Mouse (Mus musculus): ENCODE data around the gene Lamc3. TPM values are rescaled to one million over a fixed set of nuclear protein-coding genes. Genes with fewer than 3 reads are reported as not detected.
A peak's percentile ranks its signal among the peaks of the same experiment; 100 is the strongest.

The Lamc3 gene
- polyA plus RNA-seq, 1 experiment, result 2.4 TPM

DNA sequence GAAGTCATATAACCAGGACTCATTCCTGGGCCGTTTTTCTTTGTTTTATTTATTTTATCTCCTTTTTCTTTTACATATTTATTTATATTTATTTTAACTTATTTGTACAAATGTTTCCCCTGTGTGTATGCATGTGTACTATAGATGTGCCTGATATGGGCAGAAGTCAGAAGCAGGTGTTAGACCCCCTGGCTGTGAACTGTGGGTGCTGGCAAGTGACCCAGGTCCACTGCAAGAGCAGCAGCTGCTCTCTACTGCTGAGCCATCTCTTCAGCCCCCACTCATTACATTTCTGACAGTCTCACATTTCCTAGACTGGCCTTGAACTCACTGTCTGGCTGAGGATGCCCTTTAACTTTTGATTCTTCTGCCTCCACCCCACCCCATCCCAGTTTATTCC lies 51.2 kb downstream of the Lamc3 start:
- H3K27ac ChIP-seq (replicated peaks; ENCODE audit: low read depth, low read length), result no peak overlapping the region
- no peak overlapping the region for H3K4me3 ChIP-seq (ENCODE audit: insufficient read depth, low read depth, low read length)
- H3K4me1 ChIP-seq (ENCODE audit: control insufficient read depth, insufficient read depth, insufficient read length, low read length), result no peaks in the 10 kb centered on the region

DNA sequence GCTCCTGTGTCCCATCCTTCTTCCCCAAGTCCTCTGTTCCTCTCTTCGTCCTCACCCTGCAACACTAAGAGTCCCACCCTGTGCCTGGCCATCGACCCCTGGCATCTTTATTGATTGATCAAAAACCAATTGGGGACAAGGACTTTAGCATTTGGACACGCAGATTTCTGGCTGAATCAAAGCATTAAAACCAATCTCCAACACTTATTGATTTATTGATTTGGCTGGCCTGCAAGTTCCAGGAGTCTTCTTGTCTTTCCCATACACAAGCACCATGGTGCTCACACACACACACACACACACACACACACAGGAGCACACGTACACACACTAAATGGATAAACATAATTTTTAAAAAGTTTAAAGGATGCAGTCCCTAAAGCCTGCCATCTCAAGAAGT lies 55.9 kb downstream of the Lamc3 start:
- H3K4me3 ChIP-seq (ENCODE audit: insufficient read depth, low read depth, low read length), result no peak overlapping the region
- no peak overlapping the region for H3K27ac ChIP-seq (replicated peaks; ENCODE audit: low read depth, low read length)
- H3K4me1 ChIP-seq (ENCODE audit: control insufficient read depth, insufficient read depth, insufficient read length, low read length), result no peaks in the 10 kb centered on the region

DNA sequence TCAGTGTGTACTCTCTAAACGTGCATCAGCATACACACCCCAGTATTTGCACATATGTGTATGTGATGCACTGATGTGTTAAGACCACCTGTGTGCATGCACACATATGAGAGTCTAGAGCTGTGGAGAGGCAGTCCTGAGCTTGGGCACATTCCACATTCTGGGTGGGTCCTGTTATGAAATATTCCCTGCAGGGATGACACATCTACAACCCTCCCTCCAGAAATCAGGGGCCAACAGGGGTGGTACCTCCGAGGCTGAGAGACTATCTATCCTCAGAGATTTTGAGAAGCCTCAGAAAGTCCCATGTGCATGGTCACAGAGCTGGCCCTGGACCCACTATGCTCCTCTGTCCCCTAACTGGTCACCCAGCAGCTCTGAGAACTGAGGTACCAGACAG lies 58.5 kb downstream of the Lamc3 start:
- no peak overlapping the region for H3K27ac ChIP-seq (replicated peaks; ENCODE audit: low read depth, low read length)
- H3K4me3 ChIP-seq (ENCODE audit: insufficient read depth, low read depth, low read length), result no peak overlapping the region
- no peaks in the 10 kb centered on the region for H3K4me1 ChIP-seq (ENCODE audit: control insufficient read depth, insufficient read depth, insufficient read length, low read length)

DNA sequence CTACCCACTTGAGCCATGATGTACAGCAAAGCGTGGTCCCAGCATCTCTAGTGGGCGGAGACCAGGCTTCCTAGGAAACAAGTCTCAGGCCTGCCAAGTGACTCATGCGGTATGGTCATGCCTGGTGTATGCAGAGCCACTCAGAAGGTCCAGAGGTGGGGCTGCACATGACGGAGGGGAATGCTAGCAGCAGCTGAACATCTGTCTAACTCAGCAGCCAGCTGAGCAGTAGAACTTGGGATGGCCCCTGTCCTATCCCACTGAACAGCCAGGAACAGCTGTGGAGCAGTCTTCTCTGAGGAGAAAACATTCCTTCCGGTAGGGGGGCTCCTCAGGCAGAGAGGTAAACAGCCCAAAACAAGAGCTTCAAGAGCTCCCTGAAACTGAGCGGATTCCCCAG lies 61.3 kb downstream of the Lamc3 start:
- no peak overlapping the region for H3K4me3 ChIP-seq (ENCODE audit: insufficient read depth, low read depth, low read length)
- H3K4me1 ChIP-seq (ENCODE audit: control insufficient read depth, insufficient read depth, insufficient read length, low read length), result no peaks in the 10 kb centered on the region
- no peak overlapping the region for H3K27ac ChIP-seq (replicated peaks; ENCODE audit: low read depth, low read length)

DNA sequence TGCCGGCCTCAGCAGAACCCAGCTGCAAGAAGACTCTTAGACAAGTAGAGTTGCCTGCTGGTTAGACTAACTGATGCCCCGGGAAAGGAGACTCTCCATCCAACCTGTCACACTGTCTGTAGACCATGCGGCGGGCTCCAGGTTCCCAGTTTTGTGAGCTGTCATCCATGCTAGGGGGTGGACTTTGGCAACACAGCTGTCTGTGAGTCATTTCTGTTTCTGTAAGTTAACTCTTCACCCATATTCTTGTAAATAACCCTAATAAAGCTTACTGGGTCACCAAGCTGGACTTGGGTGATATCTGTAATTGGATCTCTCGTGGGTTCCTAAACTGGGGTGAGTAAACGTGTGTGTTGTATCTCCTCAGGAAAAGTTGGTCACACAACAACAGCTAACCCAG lies 61.7 kb downstream of the Lamc3 start:
- H3K27ac ChIP-seq (replicated peaks; ENCODE audit: low read depth, low read length), result no peak overlapping the region
- H3K4me1 ChIP-seq (ENCODE audit: control insufficient read depth, insufficient read depth, insufficient read length, low read length), result no peaks in the 10 kb centered on the region
- H3K4me3 ChIP-seq (ENCODE audit: insufficient read depth, low read depth, low read length), result no peak overlapping the region

DNA sequence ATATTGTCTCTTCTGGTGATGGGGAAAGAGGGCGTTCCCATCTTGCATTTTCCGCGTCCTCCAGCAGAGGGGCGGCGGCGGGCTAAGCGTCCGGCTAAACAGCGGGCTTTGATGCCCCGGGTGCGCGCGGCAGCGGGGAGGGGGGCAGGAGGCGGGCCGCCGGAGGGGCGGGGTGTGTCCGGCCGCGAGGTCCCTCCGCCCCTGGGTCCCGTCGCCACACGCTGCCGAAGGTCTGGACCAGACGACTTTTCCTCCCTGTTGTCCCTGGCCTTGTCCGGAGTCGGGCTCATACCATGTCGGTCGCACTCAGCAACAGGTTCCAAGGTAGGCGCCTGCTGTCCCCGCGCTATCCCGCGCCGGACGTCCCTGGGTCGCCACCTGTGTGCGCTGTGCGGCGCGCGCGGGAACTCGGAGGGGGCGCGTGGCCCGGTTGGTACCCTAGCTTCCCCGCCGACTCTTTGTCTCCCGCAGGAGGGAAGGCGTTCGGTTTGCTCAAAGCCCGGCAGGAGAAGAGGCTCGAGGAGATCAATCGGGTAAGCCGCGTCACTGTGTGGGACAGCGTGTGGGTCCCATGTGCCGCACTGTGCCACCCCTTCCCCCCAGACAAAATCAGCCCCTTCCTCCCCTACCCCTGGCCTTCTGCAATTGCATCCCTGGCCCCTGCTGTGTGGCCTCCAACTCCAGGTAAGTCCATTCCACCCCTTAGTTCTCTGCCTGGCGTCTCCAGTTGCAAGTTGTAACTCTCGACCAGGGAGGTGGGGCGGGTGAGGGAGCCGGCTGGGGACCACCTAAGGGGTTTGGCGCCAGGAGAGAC lies 63.2 kb downstream of the Lamc3 start, which contains the start of gene Aif1l:
TSS of gene Aif1l (plus strand) at position 82 of the 814 bp plus-strand sequence.
- Histone ChIP-seq H3K27ac (replicated peaks; ENCODE audit: low read depth, low read length) (no peak within 1 kb of the TSS), H3K4me3 (ENCODE audit: insufficient read depth, low read depth, low read length) (peak within 1 kb of the TSS; percentile 45), H3K4me1 (ENCODE audit: control insufficient read depth, insufficient read depth, insufficient read length, low read length) (no peaks in the 10 kb centered on the region)

DNA sequence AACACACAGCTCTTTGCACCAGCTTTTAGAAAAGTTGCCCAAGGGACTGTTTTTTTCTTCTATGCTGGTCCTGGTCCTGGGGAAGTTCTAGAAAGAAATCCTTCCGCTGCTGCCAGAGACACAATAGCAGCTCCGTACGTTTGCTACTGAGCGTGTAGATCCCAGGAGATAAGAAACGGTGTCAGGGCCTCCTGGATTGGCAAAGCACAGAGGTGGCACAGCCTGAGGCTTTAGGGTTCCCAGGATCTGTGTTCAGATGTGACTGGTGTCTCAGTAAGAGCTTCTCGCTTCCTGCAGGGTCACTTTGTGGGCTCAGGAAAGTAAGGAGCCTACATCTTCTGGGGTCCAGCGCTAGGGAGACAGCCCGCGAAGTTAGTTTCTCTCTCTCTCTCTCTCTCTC lies 63.9 kb downstream of the Lamc3 start:
- no peak overlapping the region for H3K27ac ChIP-seq (replicated peaks; ENCODE audit: low read depth, low read length)
- H3K4me3 ChIP-seq (ENCODE audit: insufficient read depth, low read depth, low read length), result peak overlapping the region; percentile 45
- H3K4me1 ChIP-seq (ENCODE audit: control insufficient read depth, insufficient read depth, insufficient read length, low read length), result no peaks in the 10 kb centered on the region

DNA sequence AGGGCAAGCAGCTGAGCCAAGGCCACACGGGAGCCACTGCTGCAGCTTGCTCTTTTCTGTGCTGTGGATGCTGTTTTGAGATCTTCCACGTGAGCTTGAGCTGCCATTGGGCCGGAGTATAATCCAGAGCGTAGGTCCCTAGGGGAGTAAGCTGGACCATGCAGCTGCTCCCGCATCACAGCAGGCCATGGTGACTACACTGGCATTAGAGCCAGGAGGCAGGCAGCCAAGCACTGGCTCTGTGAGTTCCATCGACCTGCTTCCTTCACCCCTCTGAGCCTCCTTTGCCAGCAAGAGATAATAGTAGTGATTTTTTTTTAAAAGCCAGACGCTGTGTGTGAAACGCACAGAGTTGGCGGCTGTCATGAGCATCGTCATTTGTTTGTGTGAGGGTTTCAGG lies 65.1 kb downstream of the Lamc3 start:
- Histone ChIP-seq H3K4me3 (ENCODE audit: insufficient read depth, low read depth, low read length) (no peak overlapping the region), H3K4me1 (ENCODE audit: control insufficient read depth, insufficient read depth, insufficient read length, low read length) (no peaks in the 10 kb centered on the region), H3K27ac (replicated peaks; ENCODE audit: low read depth, low read length) (no peak overlapping the region)

DNA sequence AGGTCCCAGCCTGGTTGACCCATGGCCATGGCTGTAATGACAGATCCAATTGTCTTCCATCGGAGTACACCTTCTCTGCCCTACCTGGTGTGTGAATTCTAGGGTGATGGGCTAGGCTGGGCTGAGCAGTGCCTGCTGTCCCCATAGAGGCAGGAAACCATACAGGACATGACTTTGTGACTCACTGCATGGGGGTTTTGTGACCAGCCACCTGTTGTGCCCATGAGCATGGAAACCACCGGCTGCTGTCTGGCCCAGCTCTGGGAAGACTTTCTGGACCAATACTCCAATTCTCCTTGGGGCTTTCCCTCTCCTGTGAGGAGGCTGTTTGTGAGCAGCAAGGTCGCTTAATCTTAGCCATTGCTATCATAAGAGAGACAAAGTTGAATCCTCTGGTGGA lies 65.6 kb downstream of the Lamc3 start:
- Histone ChIP-seq H3K4me3 (ENCODE audit: insufficient read depth, low read depth, low read length) (no peak overlapping the region), H3K27ac (replicated peaks; ENCODE audit: low read depth, low read length) (no peak overlapping the region), H3K4me1 (ENCODE audit: control insufficient read depth, insufficient read depth, insufficient read length, low read length) (no peaks in the 10 kb centered on the region)

DNA sequence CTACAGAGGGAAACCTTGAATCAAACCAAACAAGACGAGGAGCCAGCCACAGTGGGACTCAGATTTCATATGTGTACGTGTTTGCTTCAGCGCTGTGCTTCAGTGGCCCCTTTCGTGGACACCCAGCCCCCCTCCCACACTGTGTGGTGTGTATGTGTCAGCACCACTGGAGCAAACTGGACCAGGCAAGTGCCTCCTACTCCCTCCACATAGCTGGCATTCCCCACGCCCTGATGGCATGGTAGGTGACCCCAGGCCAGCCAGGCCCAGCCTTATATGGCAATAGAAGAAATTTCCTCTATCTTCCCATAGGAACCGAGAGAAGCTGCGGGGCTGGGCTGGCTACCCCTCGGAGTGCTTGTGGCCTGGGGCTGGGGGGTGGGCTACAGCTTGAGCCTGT lies 66.6 kb downstream of the Lamc3 start:
- H3K27ac ChIP-seq (replicated peaks; ENCODE audit: low read depth, low read length), result no peak overlapping the region
- no peak overlapping the region for H3K4me3 ChIP-seq (ENCODE audit: insufficient read depth, low read depth, low read length)
- no peaks in the 10 kb centered on the region for H3K4me1 ChIP-seq (ENCODE audit: control insufficient read depth, insufficient read depth, insufficient read length, low read length)

DNA sequence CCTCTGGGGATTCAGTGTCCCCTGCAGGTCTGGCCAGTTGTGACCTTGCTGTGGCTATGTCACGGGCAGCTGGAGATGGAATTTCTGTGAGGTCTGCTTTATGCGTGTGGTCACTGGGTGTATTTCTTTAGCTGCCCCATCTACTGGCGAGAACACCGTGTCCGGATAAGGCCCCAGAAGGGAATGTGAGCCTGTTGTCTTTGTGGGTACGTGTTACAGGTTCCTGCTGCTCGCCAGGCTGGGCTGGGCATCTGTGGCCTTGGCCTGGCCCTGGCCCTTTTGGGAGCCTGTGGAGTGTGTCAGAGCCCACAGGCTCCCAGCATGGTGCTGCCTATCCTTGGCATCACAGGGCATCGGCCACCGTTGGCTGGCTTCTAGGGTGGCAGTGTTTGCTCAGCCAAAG lies 67.7 kb downstream of the Lamc3 start:
- Histone ChIP-seq H3K4me1 (ENCODE audit: control insufficient read depth, insufficient read depth, insufficient read length, low read length) (no peaks in the 10 kb centered on the region), H3K27ac (replicated peaks; ENCODE audit: low read depth, low read length) (no peak overlapping the region), H3K4me3 (ENCODE audit: insufficient read depth, low read depth, low read length) (no peak overlapping the region)

DNA sequence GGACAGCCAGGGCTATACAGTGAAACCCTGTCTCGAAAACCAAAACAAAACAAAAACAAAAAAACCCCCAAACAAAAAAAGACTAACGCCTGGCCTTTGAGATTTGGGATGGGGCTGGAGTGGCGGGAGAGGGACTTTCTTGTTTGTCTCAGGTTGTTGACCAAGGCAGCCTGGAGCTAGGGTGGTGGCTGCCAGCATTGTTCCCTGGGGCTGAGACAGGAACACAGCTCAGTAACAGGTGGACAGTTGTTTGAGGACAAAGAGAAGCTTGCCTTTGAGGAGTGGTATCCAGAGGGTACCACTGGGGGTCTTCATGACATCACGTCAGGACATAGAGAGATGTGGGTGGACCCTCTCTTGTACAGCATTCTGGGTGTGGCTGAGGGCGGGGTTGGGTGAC lies 68.6 kb downstream of the Lamc3 start:
- Histone ChIP-seq H3K4me1 (ENCODE audit: control insufficient read depth, insufficient read depth, insufficient read length, low read length) (no peaks in the 10 kb centered on the region), H3K27ac (replicated peaks; ENCODE audit: low read depth, low read length) (no peak overlapping the region), H3K4me3 (ENCODE audit: insufficient read depth, low read depth, low read length) (no peak overlapping the region)

DNA sequence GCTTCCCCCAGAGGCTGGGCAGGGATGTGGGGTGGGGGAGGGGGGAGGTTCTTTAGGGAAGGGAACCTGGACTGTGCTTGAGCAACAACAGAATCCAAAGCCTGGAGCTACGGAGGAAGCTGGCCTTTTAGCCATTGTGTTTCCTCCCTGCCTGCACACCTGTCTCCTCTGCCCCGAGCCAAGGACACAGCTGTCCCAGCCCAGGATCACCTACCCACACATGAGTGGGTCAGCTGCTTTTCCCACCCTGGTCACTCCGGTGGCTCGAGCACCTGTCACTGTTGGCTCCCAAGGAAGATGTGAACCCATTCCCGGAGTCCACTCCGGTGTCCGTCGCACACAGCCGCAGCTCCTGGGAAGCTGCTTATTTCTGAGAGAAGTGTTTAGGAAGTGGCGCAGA lies 70.1 kb downstream of the Lamc3 start:
- Histone ChIP-seq H3K4me3 (ENCODE audit: insufficient read depth, low read depth, low read length) (no peak overlapping the region), H3K4me1 (ENCODE audit: control insufficient read depth, insufficient read depth, insufficient read length, low read length) (no peaks in the 10 kb centered on the region), H3K27ac (replicated peaks; ENCODE audit: low read depth, low read length) (no peak overlapping the region)

DNA sequence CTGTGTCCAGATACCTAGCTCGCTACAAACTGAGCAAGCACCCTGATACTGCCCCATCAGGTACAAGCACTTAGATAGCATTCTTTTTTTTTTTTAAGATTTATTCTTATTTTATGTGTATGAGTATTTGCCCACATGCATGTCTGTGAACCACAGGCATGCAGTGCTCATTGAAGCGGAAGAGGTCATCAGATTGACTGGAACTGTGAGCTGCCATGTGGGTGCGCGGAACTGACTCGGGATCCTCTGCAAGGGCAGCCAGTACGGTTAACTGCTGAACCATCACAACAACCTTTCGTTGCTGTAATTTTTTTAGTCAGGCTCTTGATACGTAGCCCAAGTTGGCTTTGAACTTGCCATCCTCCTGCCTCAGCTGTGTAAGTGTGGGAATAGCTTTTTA lies 73.9 kb downstream of the Lamc3 start:
- Histone ChIP-seq H3K27ac (replicated peaks; ENCODE audit: low read depth, low read length) (no peak overlapping the region), H3K4me3 (ENCODE audit: insufficient read depth, low read depth, low read length) (no peak overlapping the region)

DNA sequence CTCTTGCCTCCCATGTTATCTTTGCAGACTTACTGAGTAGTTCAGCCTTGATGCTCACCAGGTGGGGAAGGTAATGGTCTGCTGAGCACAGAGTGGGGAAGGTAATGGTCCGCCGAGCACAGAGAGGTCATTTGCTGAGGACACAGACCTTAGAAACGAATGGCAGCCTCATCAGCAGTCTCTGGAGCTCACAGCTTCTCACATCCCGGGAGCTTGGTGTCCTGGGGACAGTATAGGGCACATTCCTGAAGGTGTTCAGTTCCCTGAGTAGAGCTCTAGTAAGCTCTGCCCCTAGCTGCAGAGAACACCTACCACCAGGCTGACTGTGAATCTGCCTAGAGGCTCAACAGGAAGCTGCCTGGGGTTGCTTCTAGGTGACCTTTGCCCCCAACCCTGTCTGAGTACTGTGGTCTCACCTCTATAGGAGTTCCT lies 74.7 kb downstream of the Lamc3 start:
- Histone ChIP-seq H3K4me1 (ENCODE audit: control insufficient read depth, insufficient read depth, insufficient read length, low read length) (no peaks in the 10 kb centered on the region), H3K4me3 (ENCODE audit: insufficient read depth, low read depth, low read length) (no peak overlapping the region), H3K27ac (replicated peaks; ENCODE audit: low read depth, low read length) (no peak overlapping the region)

More for the DNA sequence above, 73.9 kb downstream of the Lamc3 start:
- no peaks in the 10 kb centered on the region for H3K4me1 ChIP-seq (ENCODE audit: control insufficient read depth, insufficient read depth, insufficient read length, low read length)

DNA sequence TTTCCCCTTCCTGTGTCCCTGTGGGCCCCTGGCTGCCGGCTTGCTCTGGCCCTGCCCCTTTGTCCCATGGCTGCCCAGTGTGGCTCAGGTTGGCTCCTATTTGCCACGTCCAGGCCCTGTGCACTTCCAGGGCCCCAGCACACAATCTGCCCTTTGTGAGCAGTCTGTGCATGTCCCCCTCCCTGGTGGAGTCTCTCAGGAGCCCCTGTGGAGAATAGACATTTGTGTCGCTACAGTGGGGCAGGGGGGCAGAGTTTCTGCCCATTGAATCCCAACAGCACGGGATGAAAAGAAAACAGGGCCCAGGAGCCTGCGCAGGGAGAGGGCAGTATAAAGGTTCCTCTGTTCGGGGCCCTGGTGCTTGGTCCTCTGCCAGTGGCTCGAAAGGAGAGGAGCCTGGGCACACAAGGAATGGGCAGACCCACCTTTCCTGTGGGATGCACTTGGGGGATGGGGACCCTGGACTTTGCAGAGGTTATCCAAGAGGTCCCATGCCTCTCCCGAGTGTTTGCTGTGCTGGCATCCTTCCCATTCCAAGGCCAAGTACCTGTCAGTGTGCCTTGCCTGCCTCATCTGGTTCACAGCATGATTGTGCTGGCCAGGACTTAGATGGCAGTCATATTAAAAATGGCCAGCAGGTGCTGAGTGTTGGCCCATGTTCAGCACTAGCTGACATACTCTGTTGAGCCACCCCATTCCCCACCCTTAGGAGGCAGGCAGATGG lies 75.6 kb downstream of the Lamc3 start:
- H3K4me3 ChIP-seq (ENCODE audit: insufficient read depth, low read depth, low read length), result no peak overlapping the region
- no peaks in the 10 kb centered on the region for H3K4me1 ChIP-seq (ENCODE audit: control insufficient read depth, insufficient read depth, insufficient read length, low read length)
- H3K27ac ChIP-seq (replicated peaks; ENCODE audit: low read depth, low read length), result no peak overlapping the region
